Mouse (Mus musculus): ENCODE data around the gene Pdgfc.
"Not testable (repeated sequence)": the region's sequence is repeated elsewhere in the genome, so short reads cannot be mapped to it uniquely, and the experiment has no call there.

The Pdgfc gene

GRCm38 (mm10) chr3:81045344-81046050 lies 9.3 kb downstream of the Pdgfc start:
- DNase-seq (ENCODE audit: low read depth, low spot score), result no peak

DNA sequence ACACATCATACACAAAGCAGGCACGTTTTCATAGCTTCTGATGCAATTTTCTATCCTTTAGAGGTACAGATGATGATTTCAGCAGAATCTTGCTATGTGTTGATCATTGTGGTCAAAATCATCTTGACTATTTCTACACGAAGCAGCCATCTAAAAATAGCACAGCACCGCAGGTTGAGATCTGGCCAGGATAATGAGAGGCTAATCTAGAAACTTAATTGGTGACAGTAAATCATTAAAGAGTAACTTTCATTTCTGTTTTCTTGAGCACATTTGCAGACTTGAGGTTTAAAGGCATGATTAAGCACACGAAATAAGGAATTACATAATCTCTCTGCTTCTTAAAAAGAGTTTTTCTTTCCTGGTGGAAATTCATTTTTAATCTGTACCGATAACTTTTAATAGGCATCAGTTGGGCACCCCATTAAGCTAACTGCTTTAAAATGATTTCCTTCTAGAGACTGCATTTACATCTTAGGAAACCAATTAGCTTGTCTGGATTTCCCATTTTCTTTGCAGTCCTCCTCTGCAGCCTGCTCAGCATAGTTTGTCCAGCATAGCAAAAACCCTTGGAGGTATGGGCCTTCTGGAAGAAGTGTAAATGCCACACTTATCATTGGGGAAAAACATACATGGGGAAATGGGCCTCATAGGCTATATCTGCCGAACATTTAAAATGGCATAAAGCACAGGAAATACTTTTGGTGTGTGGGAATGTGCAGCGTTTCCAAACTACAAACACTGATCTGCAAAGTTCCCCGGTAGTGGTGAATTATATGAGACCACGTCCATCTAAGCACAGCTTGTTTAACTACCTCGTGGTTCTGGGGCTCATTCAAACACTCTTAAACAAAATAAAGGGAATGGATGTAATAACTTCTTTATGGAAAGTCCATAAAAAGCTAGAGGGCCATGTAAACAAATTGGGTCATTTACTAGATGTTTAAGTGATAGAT lies 10.7 kb downstream of the Pdgfc start:
- DNase-seq (ENCODE audit: low read depth, low spot score), result no peak

DNA sequence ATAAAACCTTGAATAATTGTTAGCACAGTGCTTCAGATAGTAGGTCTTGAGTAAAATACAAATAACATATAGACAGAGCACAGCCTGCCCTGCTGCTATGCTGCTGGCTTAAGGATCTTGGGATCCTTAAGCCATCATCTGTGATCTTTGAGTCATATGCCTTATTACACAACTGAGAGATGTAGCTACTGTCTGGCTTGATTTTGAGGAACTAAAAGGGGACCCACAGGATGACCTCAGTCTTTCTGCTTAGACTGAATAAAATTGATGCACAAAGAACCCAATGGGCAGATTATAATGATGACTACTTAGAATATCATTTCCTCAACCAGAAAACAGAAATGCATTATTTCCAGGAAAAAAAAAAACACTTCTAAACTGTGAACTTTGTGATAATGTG lies 15.3 kb downstream of the Pdgfc start:
- DNase-seq (ENCODE audit: low read depth, low spot score), result no peak

DNA sequence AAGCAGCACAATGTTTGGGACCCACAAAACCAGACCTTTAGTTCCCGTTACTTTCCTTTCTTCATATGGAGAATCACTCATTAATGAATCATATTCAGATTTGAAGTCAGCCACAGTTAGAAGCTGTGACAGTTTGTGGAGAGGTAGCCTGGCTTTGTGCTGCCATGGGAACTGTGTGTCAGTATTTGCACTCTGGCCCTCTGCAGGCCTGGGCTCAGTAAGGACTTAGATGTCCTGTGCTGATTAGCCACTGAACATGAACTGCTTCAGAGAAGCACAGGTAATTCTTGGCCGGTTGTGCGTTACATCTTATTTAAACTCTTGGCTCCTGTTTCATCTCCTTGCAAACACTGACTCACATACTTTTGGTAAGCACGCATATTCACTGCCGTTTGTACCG lies 16.2 kb downstream of the Pdgfc start:
- DNase-seq (ENCODE audit: low read depth, low spot score), result no peak

DNA sequence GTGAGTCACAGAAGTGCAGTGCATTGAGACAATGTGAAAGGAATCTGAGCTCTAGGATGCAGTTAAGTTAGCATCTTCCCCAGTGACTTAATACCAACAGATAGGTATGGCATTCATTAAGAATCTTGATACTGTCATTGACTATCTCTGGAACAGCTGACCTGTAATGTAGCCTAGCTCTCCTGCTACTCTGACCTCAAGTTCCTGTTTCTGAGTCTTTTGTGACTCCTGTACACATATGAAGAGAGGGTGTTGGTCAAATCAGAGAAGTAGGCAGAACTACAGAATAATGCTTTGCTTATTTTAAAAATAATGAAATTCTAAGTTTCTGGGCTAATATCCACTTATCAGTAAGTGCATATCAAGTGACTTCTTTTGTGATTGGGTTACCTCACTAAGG lies 17.9 kb downstream of the Pdgfc start:
- no peak for DNase-seq (ENCODE audit: low read depth, low spot score)

DNA sequence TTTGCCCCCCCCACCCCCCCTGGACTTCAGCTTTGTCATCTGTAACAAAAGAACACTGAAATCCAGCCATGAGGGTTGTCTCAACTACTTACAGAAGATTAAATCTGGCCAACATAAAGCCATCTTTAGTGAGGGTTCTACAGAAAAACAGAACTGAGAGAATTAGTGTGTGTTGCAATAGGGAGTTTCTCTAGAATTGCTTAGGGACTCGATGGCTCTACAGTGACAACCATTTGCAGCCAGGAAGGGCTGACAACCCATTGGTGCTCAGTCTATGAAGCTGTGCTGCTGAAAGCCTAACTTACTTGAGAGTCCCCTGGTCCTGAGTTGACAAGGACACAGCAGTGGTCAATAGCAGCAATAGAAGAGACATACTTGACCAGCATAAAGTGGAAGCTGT lies 21.5 kb downstream of the Pdgfc start:
- DNase-seq (ENCODE audit: low read depth, low spot score), result no peak

DNA sequence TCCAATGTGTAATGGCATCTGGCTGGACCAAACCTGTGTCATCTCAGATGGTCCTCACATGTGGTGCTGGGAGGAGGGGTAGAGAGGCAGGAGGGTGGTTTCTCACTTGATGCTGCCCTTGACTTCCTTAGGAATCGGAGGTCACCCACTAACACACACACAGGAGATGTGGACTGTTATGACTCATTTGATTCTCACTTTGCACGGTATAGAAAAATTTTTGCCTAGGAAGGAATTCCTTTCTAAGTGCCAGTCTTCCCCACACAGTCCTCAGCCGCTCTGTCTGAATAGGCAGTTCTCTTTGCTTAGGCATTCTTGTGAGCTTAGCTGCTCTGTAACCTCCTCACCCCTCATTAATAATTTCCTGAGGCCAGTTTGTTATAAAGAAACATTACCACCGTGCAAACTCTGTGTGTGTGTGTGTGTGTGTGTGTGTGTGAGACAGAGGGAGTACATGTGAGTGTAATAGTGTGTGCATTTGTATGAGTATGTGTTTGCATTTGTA lies 22.4 kb downstream of the Pdgfc start:
- DNase-seq (ENCODE audit: low read depth, low spot score), result peak; percentile 39

DNA sequence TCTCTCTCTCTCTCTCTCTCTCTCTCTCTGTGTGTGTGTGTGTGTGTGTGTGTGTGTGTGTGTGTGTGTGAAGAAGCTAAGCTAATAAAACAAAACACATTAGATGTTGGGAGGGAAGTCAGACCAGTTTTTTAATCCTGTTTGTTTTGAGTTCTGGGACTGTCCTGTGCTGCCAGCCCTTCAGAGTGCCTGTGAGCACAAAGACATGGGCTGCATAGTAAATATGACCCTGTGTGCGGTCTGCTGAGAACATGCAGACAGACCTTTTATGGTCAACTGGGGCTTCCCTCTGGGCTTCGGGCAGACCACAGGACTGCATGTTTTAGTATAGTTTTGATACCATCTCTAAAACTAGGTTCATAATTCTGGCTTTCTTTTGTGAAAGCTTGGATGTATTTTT lies 32.3 kb downstream of the Pdgfc start:
- no peak for DNase-seq (ENCODE audit: low read depth, low spot score)

GRCm38 (mm10) chr3:81101136-81101535 lies 64.9 kb downstream of the Pdgfc start:
- no peak for DNase-seq (ENCODE audit: low read depth, low spot score)

- peak; percentile 47 for DNase-seq (ENCODE audit: low read depth, low spot score)
Measured at GRCm38 (mm10) chr3:81102158-81102876, 66.1 kb downstream of the Pdgfc start.

DNA sequence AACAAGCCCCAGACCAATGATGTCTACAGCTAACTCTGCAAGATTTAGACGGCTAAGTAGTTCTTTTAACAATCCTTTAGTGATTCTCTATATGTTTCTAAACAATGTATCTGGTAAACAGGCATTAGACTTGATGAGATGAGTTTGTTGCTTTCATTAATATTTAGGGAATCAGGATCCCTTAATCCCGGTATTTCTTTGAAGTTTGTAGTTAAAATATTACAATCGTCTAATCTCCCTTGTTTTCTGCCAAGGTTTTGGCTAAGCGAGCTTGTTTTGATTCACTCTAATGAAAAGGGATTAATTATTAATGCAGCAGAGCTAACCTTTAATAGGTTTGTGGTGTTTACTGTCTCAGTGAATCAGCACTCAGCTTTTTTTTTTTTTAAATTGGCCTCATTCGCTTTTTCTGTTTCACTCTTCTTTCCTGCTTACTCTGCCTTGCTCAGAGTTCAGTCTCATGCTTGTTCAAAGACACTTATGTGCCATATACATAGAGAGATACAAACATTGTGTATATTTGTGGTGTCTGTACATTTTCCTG lies 66.7 kb downstream of the Pdgfc start:
- DNase-seq (ENCODE audit: low read depth, low spot score), result no peak

- no peak for DNase-seq (ENCODE audit: low read depth, low spot score)
Measured at GRCm38 (mm10) chr3:81107515-81107914, 71.3 kb downstream of the Pdgfc start.

GRCm38 (mm10) chr3:81110968-81111367 lies 74.8 kb downstream of the Pdgfc start:
- DNase-seq (ENCODE audit: low read depth, low spot score), result no peak

GRCm38 (mm10) chr3:81112892-81113291 lies 76.7 kb downstream of the Pdgfc start:
- no peak for DNase-seq (ENCODE audit: low read depth, low spot score)

DNA sequence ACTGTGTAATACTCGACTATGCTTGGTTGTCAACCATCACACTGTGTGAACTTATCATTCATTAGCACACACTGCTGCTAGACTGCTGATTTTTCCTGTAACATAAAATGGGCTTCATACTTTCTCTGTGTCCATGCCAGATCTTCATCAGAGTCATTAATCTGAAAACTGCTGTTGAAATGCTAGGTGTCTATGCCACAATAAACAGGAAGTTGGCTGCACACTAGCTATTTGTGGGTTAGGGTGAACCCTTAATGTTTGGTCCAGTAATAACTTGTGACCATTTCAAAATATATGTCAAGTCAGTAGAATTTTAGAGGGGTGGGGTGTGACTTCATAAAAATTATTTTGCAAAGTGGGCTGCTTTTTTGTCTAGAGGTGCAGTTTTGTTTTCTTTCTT lies 84.4 kb downstream of the Pdgfc start:
- DNase-seq (ENCODE audit: low read depth, low spot score), result no peak

DNA sequence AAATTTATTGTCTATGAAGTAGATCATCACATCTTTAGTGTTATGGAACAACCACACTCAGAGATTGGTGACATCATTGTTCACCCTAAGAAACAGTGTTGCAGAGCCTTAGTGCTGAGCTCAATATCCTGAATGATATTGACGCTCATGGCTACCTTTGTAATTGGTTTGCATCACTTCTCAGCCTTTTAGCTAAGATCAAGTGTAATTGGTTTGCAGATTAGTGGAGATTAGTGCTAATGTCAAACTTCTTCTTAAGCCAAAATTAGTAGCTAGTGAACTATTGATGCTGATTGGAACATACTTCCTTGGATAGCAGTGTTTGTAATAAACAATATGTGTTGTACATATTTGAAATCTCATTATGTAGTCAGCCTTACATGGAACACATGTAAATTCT lies 85.5 kb downstream of the Pdgfc start:
- DNase-seq (ENCODE audit: low read depth, low spot score), result no peak

DNA sequence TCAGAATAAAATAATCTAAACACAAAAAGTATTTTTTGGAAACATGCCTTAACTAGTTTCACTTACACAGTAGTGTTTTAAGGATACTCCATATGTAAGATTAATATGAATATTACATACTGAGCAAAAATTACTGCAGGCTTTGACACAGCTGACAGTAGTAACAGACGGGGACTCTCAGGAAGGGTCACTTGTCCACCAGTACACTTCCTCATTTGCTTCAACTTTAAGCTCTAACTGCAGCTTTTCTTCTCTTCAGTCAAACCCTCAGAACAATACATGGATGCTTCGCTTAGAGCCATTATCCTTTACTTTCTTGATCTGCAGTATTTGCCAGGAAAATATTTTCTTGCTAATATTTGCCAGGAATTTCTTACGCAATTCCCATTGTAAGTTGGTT lies 87.2 kb downstream of the Pdgfc start:
- no peak for DNase-seq (ENCODE audit: low read depth, low spot score)

DNA sequence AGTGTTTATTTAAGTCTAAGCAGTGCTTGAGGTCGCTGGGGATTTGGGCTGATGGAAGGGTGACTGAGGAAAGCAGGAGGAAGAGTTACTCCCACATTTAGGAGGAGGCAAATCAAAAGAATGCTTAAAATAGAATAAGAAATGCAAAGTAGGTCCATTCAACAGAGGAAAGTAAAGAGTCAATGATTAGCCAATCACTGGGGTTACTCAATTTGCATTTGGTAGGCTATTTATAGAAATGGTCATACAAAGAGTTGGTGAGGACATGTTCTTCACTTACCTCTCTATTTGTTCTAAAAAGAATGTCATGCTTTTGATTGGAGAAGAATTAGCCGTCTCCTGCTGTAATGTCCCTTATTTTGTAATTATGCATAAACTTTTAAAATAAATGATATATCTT lies 90.8 kb downstream of the Pdgfc start:
- no peak for DNase-seq (ENCODE audit: low read depth, low spot score)

- DNase-seq (ENCODE audit: low read depth, low spot score), result no peak
Measured at GRCm38 (mm10) chr3:81136985-81137384, 100.8 kb downstream of the Pdgfc start.

- not testable (repeated sequence) for DNase-seq (ENCODE audit: low read depth, low spot score)
Measured at GRCm38 (mm10) chr3:81138030-81138429, 101.8 kb downstream of the Pdgfc start.

DNA sequence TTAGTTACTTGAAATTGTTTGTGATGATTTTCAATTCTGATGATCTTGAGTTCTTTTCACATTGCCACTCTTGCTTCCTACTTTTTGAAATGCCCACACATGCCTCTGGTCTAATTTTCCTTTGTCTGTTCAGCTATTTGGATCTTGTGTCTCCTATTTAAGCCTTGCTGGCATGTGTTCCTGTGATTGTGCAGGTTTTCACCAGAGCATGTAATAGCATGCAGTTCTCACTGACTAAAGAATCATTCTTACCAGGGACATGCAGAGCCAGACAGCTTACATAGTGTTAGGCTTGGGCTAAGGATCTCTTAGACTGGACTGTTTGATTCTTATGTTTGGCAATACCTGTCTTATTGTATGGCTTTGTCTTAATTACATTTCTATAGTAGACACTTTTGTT lies 107.5 kb downstream of the Pdgfc start:
- no peak for DNase-seq (ENCODE audit: low read depth, low spot score)

DNA sequence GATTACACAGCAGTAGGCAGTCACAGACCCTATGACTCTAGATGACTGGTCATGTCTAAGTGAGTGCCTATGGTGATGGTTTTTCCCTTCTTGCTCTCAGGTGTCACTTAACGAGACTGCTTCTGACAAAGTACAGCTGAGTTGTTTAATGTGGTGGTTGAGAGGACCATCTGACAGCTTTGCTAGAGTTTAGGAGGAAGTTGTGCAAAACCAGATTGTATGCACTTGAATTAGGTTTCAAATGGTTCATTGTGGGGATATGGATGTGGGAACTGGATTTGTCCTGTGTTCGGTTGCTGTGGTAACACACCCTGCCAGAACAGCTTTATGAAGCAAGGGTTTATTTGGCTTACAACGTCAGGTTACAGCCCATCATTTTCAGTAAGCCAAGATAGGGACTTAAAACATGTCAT lies 112.9 kb downstream of the Pdgfc start:
- DNase-seq (ENCODE audit: low read depth, low spot score), result no peak
